ENCODE assay signal across 19 mouse cellular contexts in genomic region chr16:43256900-43257281, GRCm38 (mm10).
DNase-seq lines count a peak whose midpoint lies in the region; TF ChIP-seq lines count a peak whose summit lies in the region.
"Had no signal": no experiment of that assay in that cellular context is flagged by ENCODE, and none has a peak within 500 bp of the region (broad histone marks: within the 10 kb centered on the region; RNA-seq: fewer than 3 reads in every experiment).

No protein-coding gene starts in this region.

- H3K27me3 ChIP-seq in C2C12 (ENCODE audit: control insufficient read depth, insufficient read depth, insufficient read length) = no peaks in the 10 kb centered on the region
- H3K27me3 ChIP-seq: embryonic facial prominence, embryonic 12.5 days; forebrain, embryonic 13.5 days; forebrain, embryonic 15.5 days had no signal

- intact Hi-C loops in left cerebral cortex, postnatal 36 days (cut with DNase I) = no loop called here

- H3K36me3 ChIP-seq in C2C12 (ENCODE audit: control insufficient read depth, insufficient read depth) = no peaks in the 10 kb centered on the region
- H3K36me3 ChIP-seq: embryonic facial prominence, embryonic 10.5 days; embryonic facial prominence, embryonic 12.5 days; forebrain, embryonic 15.5 days had no signal

- H3K4me3 ChIP-seq in C2C12 (ENCODE audit: insufficient read depth, poor library complexity, severe bottlenecking) = no peak overlapping the region
- H3K4me3 ChIP-seq: embryonic facial prominence, embryonic 10.5 days; embryonic facial prominence, embryonic 12.5 days; forebrain, embryonic 13.5 days; forebrain, embryonic 15.5 days had no signal

- H3K79me3 ChIP-seq in C2C12 (ENCODE audit: low read depth) = no peaks in the 10 kb centered on the region

- H3K79me2 ChIP-seq in C2C12 (ENCODE audit: control insufficient read depth, insufficient read depth) = no peaks in the 10 kb centered on the region

- TF ChIP-seq CTCF in C2C12 (IDR thresholded peaks at IDR 0.05; ENCODE audit: control insufficient read depth, insufficient read depth, insufficient read length) = no peak

- no peak overlapping the region for H3ac ChIP-seq in C2C12 (ENCODE audit: control insufficient read depth, insufficient read length, low read depth)

- peak; percentile 80 for DNase-seq in 3T3-L1 (ENCODE audit: low read depth, low spot score)
- DNase-seq in NIH3T3 (ENCODE audit: low read depth) = peak; percentile 55
- DNase-seq in cerebellum, adult 11 months = no peak
- DNase-seq in adrenal gland, postnatal 36 days = no peak
- DNase-seq in left cerebral cortex, postnatal 36 days (ENCODE audit: low spot score in 2 of 2) = no peak
- DNase-seq: adrenal gland, adult 8-10 months; adrenal gland, postnatal 14 days; B cell, adult 2 months; cerebellum, adult 11-12 months; cerebellum, adult 2 months; cerebellum, adult 9-10 months; cerebellum, postnatal 10 days; cerebellum, postnatal 25 days; forebrain, postnatal 0 days had no signal

TF ChIP-seq in C2C12, 6 proteins besides CTCF, POLR2A, EP300 and RAD21:
- TF ChIP-seq MYOG (IDR thresholded peaks at IDR 0.05; ENCODE audit: control insufficient read depth, extremely low read depth, insufficient read length) (no peak), CEBPB (IDR thresholded peaks at IDR 0.05; ENCODE audit: low read depth) (peak; percentile 26), MAX (IDR thresholded peaks at IDR 0.05) (no peak), USF1 (IDR thresholded peaks at IDR 0.05; ENCODE audit: low read depth) (no peak), MYOD1 (IDR thresholded peaks at IDR 0.05; ENCODE audit: control insufficient read depth, insufficient read length, low read depth) (no peak), FOSL1 (IDR thresholded peaks at IDR 0.05; ENCODE audit: insufficient read depth, low read length, poor library complexity, severe bottlenecking) (no peak)

Comparison
In these comparisons a context has a peak if more than half of its experiments do, and no peak if none do; other contexts are left out.
1. DNase-seq: peak in 3T3-L1 (single experiment) and NIH3T3 (single experiment); none in cerebellum, adult 11 months (single experiment), adrenal gland, postnatal 36 days (0 of 2) and left cerebral cortex, postnatal 36 days (0 of 2).